Mouse (Mus musculus): ENCODE measurements around the gene Tcf12.

Tcf12 gene

DNA sequence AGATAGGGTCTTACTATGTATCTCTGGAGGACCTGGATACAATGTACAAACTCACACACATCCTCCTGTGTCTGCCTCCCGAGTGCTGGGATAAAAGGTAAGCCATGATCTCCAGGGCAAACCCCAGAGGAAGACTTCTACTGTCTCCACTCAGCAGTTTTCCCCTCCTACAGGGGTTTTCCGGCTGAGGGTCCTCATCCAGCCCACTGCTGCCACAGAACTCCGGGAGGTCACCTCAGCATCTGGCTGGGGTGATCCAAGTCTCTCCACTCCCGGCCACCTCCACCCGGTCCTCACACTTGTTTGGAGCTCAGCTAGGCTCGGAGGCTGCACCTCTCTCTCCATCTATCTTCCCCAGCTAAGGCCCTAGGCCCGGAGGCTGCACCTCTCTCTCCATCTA lies 308.4 kb downstream of the Tcf12 start:
- no peak for DNase-seq (ENCODE audit: low spot score)

DNA sequence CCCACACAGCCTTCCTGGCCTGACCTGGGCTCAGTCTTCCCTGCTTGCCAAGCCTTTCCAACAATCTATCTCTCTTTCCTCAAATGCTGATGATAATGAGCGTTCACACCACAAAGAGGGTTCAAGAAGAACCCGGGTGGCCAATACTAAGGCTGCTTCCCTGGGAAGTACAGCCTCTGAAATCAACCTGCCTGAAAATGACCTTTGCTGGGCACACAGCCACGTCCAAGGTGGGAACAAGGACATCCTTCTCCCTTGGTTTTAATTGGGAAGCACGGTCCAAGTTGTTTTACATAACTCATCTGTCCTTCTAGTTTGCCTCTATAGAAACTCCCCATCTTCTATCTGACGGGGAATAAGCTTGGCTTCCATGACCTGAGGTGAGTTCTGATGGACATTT lies 312.1 kb downstream of the Tcf12 start:
- DNase-seq (ENCODE audit: low spot score) = no peak

DNA sequence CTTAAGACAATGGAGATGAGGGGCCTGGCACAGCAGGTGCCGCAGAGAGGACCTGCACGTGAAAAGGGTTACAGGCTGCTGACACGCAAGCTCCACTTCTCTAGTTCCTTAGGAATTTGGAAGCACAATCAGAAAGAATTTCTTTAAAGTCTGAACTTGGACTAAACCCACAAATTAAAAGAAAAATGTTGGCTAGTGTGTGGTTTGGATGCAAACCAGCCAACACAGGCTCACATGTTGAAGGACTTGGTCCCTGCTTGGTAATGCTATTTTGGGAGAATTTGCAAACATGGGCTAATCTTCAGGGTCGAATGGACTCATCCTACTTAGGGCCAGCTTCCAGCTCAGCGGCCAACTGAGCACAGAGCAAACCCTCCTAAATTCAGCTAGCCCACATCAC lies 313.5 kb downstream of the Tcf12 start:
- no peak for DNase-seq (ENCODE audit: low spot score)

All from lung, postnatal 25 days (tissue).